Mouse (Mus musculus): ENCODE measurements around the gene Jph2. TPM values are rescaled to one million over a fixed set of nuclear protein-coding genes. Genes with fewer than 3 reads are reported as not detected.

The Jph2 gene
- polyA plus RNA-seq, 1 experiment: not detected

GRCm38 (mm10) chr2:163317281-163317680 is 80.5 kb downstream of the Jph2 start:
- Histone ChIP-seq H3K4me1 (ENCODE audit: control insufficient read depth) (no peaks in the 10 kb centered on the region), H3K27me3 (ENCODE audit: control insufficient read depth) (no peaks in the 10 kb centered on the region), H3K36me3 (ENCODE audit: control insufficient read depth) (no peaks in the 10 kb centered on the region), H3K4me3 (replicated peaks) (no peak overlapping the region), H3K9me3 (ENCODE audit: control insufficient read depth, low read length) (no peaks in the 10 kb centered on the region)
- TF ChIP-seq GATA1 (IDR thresholded peaks at IDR 0.05; ENCODE audit: low read length) (no peak), TAL1 (IDR thresholded peaks at IDR 0.05; ENCODE audit: low read length) (no peak)

- Histone ChIP-seq H3K4me1 (ENCODE audit: control insufficient read depth) (no peaks in the 10 kb centered on the region), H3K36me3 (ENCODE audit: control insufficient read depth) (no peaks in the 10 kb centered on the region), H3K4me3 (replicated peaks) (no peak overlapping the region), H3K9me3 (ENCODE audit: control insufficient read depth, low read length) (no peaks in the 10 kb centered on the region), H3K27me3 (ENCODE audit: control insufficient read depth) (no peaks in the 10 kb centered on the region)
- no peak for TF ChIP-seq GATA1 (IDR thresholded peaks at IDR 0.05; ENCODE audit: low read length)
- no peak for TF ChIP-seq TAL1 (IDR thresholded peaks at IDR 0.05; ENCODE audit: low read length)
Measured at GRCm38 (mm10) chr2:163310163-163310688, 87.6 kb downstream of the Jph2 start.

GRCm38 (mm10) chr2:163309376-163309775 is 88.4 kb downstream of the Jph2 start:
- Histone ChIP-seq H3K36me3 (ENCODE audit: control insufficient read depth) (no peaks in the 10 kb centered on the region), H3K27me3 (ENCODE audit: control insufficient read depth) (no peaks in the 10 kb centered on the region), H3K9me3 (ENCODE audit: control insufficient read depth, low read length) (no peaks in the 10 kb centered on the region), H3K4me1 (ENCODE audit: control insufficient read depth) (no peaks in the 10 kb centered on the region), H3K4me3 (replicated peaks) (no peak overlapping the region)
- TF ChIP-seq GATA1 (IDR thresholded peaks at IDR 0.05; ENCODE audit: low read length): no peak
- TF ChIP-seq TAL1 (IDR thresholded peaks at IDR 0.05; ENCODE audit: low read length): no peak

- Histone ChIP-seq H3K36me3 (ENCODE audit: control insufficient read depth) (no peaks in the 10 kb centered on the region), H3K9me3 (ENCODE audit: control insufficient read depth, low read length) (no peaks in the 10 kb centered on the region), H3K27me3 (ENCODE audit: control insufficient read depth) (no peaks in the 10 kb centered on the region), H3K4me3 (replicated peaks) (no peak overlapping the region), H3K4me1 (ENCODE audit: control insufficient read depth) (no peaks in the 10 kb centered on the region)
- no peak for TF ChIP-seq TAL1 (IDR thresholded peaks at IDR 0.05; ENCODE audit: low read length)
- no peak for TF ChIP-seq GATA1 (IDR thresholded peaks at IDR 0.05; ENCODE audit: low read length)
Measured at GRCm38 (mm10) chr2:163303037-163303436, 94.8 kb downstream of the Jph2 start.

- no peaks in the 10 kb centered on the region for H3K9me3 ChIP-seq (ENCODE audit: control insufficient read depth, low read length)
- no peaks in the 10 kb centered on the region for H3K27me3 ChIP-seq (ENCODE audit: control insufficient read depth)
- no peaks in the 10 kb centered on the region for H3K4me1 ChIP-seq (ENCODE audit: control insufficient read depth)
- H3K4me3 ChIP-seq (replicated peaks): no peak overlapping the region
- no peaks in the 10 kb centered on the region for H3K36me3 ChIP-seq (ENCODE audit: control insufficient read depth)
- TF ChIP-seq GATA1 (IDR thresholded peaks at IDR 0.05; ENCODE audit: low read length) (no peak), TAL1 (IDR thresholded peaks at IDR 0.05; ENCODE audit: low read length) (no peak)
Measured at GRCm38 (mm10) chr2:163301641-163302040, 96.2 kb downstream of the Jph2 start.

GRCm38 (mm10) chr2:163300069-163301060 is 97.4 kb downstream of the Jph2 start:
- Histone ChIP-seq H3K4me3 (replicated peaks) (no peak overlapping the region), H3K27me3 (ENCODE audit: control insufficient read depth) (no peaks in the 10 kb centered on the region), H3K36me3 (ENCODE audit: control insufficient read depth) (no peaks in the 10 kb centered on the region), H3K4me1 (ENCODE audit: control insufficient read depth) (no peaks in the 10 kb centered on the region), H3K9me3 (ENCODE audit: control insufficient read depth, low read length) (no peaks in the 10 kb centered on the region)
- TF ChIP-seq GATA1 (IDR thresholded peaks at IDR 0.05; ENCODE audit: low read length) (no peak), TAL1 (IDR thresholded peaks at IDR 0.05; ENCODE audit: low read length) (no peak)

GRCm38 (mm10) chr2:163296999-163297630 is 100.7 kb downstream of the Jph2 start:
- no peak overlapping the region for H3K4me3 ChIP-seq (replicated peaks)
- H3K27me3 ChIP-seq (ENCODE audit: control insufficient read depth): no peaks in the 10 kb centered on the region
- no peaks in the 10 kb centered on the region for H3K4me1 ChIP-seq (ENCODE audit: control insufficient read depth)
- no peak for TF ChIP-seq GATA1 (IDR thresholded peaks at IDR 0.05; ENCODE audit: low read length)
- TF ChIP-seq TAL1 (IDR thresholded peaks at IDR 0.05; ENCODE audit: low read length): no peak
- no peaks in the 10 kb centered on the region for H3K36me3 ChIP-seq (ENCODE audit: control insufficient read depth)
- H3K9me3 ChIP-seq (ENCODE audit: control insufficient read depth, low read length): no peaks in the 10 kb centered on the region; the same call in 1 of the 2 replicates

- peaks cover 6% of the 10 kb centered on the region; the same call in 1 of the 2 replicates for H3K27me3 ChIP-seq (ENCODE audit: control insufficient read depth)
- no peak for TF ChIP-seq TAL1 (IDR thresholded peaks at IDR 0.05; ENCODE audit: low read length)
- TF ChIP-seq GATA1 (IDR thresholded peaks at IDR 0.05; ENCODE audit: low read length): no peak
Measured at GRCm38 (mm10) chr2:163288881-163289379, 108.9 kb downstream of the Jph2 start.

More at GRCm38 (mm10) chr2:163288881-163289379, 108.9 kb downstream of the Jph2 start:
- H3K36me3 ChIP-seq (ENCODE audit: control insufficient read depth): no peaks in the 10 kb centered on the region
- H3K4me1 ChIP-seq (ENCODE audit: control insufficient read depth): no peaks in the 10 kb centered on the region
- no peaks in the 10 kb centered on the region; the same call in 1 of the 2 replicates for H3K9me3 ChIP-seq (ENCODE audit: control insufficient read depth, low read length)
- no peak overlapping the region for H3K4me3 ChIP-seq (replicated peaks)

Other genes with a start within 250 kb of the Jph2 start
- gene Tox2, start 194.9 kb downstream of the Jph2 start, polyA plus RNA-seq (2012): 0.02 and 0.03 TPM in 2 replicates
- 0.83 and 1.1 TPM in 2 replicates for gene Oser1, start 26.7 kb upstream of the Jph2 start, polyA plus RNA-seq (2012)
- gene Gdap1l1, start 40.5 kb upstream of the Jph2 start, polyA plus RNA-seq (2012): not detected in 2 replicates
- 0.15 and 0.18 TPM in 2 replicates for gene Fitm2, start 74.6 kb upstream of the Jph2 start, polyA plus RNA-seq (2012)
- gene R3hdml, start 94.3 kb upstream of the Jph2 start, polyA plus RNA-seq (2012): not detected in 2 replicates
- gene Hnf4a, start 108.8 kb upstream of the Jph2 start, polyA plus RNA-seq (2012): 0.01 and 0.06 TPM in 2 replicates
- gene Ttpal, start 204.3 kb upstream of the Jph2 start, polyA plus RNA-seq (2012): 1.2 TPM in 2 replicates
- 13.2 and 20.3 TPM in 2 replicates for gene Serinc3, start 247.1 kb upstream of the Jph2 start, polyA plus RNA-seq (2012)

All from erythroblast, embryonic 14.5 days (primary cell).